Mouse (Mus musculus) layer of hippocampus, postnatal 25 days (tissue): Measurements from ENCODE around the gene 6430548M08Rik. TPM values are rescaled to one million over a fixed set of nuclear protein-coding genes. Genes with fewer than 3 reads are reported as not detected.

Experiments
- DNase-seq, 2 experiments: peaks; one replicate each; pipeline ENCODE4 v3.0.0; 2022; ENCODE audit warnings: mixed read lengths in 2 of 2, low spot score in 1 of 2; ENCODE audit errors: extremely low spot score in 1 of 2
- total RNA-seq, 2 experiments: library from RNA; stranded (reverse); gene quantifications; 2 replicates each; pipeline ENCODE4 v1.2.3; 2021

Gene 6430548M08Rik
- total RNA-seq, 2 experiments from 2014 or later: 151 to 168 TPM

- DNase-seq: no peak
Observed at GRCm38 (mm10) chr8:120211345-120211744, 97.4 kb downstream of the 6430548M08Rik start.

GRCm38 (mm10) chr8:120212596-120212995, 98.6 kb downstream of the 6430548M08Rik start:
- no peak for DNase-seq

- DNase-seq: no peak
Observed at GRCm38 (mm10) chr8:120213229-120213628, 99.3 kb downstream of the 6430548M08Rik start.

GRCm38 (mm10) chr8:120213939-120214338, 100.0 kb downstream of the 6430548M08Rik start:
- DNase-seq: no peak

Other genes starting within 250 kb of the 6430548M08Rik start
- gene Usp10, start 203.8 kb upstream of the 6430548M08Rik start, total RNA-seq: 10 to 100 TPM; 84.3 to 99.0 TPM
- gene Gm20388, start 203.3 kb upstream of the 6430548M08Rik start, total RNA-seq: 1 to 10 TPM; 8.8 TPM
- 1 to 10 TPM; 1.4 to 2.1 TPM for gene Crispld2, start 121.7 kb upstream of the 6430548M08Rik start, total RNA-seq
- gene Zdhhc7, start 12.7 kb upstream of the 6430548M08Rik start, total RNA-seq: 10 to 100 TPM; 36.5 to 40.0 TPM
- under 1 TPM; 0.61 to 0.71 TPM for gene Fam92b, start 63.3 kb downstream of the 6430548M08Rik start, total RNA-seq
- gene Gse1, start 114.3 kb downstream of the 6430548M08Rik start, total RNA-seq: 100 to 1,000 TPM; 121 to 145 TPM